Mouse (Mus musculus): ENCODE results near the gene Eef1e1.
"Not testable (repeated sequence)": the region's sequence is repeated elsewhere in the genome, so short reads cannot be mapped to it uniquely, and the experiment has no call there.

Eef1e1 gene

DNA sequence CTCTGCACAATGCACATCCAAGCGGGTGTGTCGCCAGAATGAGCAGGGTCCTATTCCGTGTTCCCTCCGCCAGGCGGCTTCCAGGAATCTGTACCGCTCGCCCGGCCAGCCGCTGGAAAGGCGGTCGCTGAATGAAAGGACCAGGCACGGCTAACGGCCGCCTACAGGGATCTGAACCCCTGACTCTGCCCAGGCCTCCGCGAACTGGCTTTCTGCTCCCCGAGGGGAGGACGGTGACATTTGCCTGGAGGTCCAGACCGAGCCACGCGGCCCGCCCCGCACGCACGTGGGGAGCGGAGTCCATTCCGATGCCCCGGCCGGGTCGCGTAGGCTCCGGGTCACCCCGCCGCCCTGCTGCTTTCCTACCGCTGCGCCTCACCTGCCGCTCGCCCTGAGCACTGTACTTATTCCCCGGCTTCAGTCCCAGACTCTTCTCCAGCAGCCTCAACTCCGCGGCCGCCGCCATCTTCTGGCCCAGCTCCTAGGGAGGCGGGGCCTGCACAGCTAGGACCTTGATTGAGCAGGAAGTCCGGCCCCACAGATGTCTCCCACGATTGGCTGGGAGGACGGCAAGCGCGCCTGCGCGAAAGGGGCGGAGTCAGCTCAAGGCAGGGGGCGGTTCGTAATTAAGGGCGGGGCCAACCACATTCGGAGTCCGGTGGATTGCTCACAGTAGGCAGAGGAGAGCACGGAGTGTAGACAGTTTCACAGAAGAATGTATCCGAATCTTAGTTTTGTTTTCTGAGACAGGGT lies at the start of gene Eef1e1:
Gene Eef1e1, minus strand, starts transcription at position 531 of the 753 bp plus-strand sequence.
- peak; percentile 96 for DNase-seq (ENCODE audit: low read depth, low spot score)

DNA sequence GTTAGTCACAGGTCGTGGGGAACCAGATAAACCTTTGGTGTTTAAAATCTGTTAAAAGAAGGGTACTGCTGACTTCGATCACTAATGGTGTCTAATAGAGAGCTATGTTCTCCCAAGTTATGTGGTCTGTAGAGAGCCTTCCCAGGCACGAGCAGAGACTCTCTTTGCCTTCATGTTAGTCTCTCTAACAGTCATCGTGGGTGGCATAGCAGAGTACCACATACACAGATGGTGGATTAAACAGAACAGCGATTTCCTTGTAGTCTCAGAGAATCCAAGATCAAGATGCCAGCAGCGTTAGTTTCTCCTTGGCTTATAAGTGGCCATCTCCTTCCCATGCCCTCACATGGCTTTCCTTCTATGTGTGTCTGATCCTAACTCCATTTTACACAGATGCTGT lies 32.0 kb upstream of the Eef1e1 start:
- no peak for DNase-seq (ENCODE audit: low read depth, low spot score)

DNA sequence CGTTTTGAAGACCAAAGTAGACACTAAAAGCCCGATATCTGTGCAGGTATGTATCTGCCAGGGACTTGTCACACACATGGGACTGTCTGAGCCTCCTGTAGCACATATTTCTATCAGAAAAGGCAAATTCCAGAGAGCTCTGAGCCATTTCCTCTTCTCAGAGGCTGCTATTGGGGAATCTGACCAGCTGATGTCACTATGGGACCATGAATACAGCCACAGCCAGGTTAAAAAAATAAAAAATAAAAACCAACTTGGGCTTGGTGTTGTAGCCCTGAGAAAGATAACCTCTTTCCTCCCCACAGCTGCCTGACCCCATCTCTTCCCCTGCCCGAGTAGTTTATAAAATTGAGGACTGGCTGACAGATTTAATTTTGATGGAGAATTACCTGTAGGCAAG lies 31.2 kb upstream of the Eef1e1 start:
- DNase-seq (ENCODE audit: low read depth, low spot score), result peak; percentile 41

DNA sequence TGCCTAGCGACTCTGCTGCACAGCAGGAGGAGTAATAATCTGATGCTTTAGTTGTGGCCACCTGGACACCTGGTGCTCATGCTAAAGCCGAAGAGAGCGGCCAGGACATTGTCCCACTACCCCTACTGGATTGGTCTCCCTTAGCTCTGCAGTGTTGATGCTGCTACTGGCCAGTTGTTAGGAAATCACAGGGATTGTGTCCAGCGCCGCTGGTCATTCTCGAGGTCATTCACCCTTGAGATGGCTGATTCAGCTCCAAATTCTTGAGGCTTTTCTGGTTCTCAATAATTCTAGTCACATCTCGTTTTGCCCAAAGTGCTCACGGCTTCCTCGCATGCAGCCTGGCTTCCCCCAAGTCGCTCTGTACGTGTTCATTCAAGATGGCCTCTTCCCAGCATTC lies 29.9 kb upstream of the Eef1e1 start:
- DNase-seq (ENCODE audit: low read depth, low spot score), result no peak

DNA sequence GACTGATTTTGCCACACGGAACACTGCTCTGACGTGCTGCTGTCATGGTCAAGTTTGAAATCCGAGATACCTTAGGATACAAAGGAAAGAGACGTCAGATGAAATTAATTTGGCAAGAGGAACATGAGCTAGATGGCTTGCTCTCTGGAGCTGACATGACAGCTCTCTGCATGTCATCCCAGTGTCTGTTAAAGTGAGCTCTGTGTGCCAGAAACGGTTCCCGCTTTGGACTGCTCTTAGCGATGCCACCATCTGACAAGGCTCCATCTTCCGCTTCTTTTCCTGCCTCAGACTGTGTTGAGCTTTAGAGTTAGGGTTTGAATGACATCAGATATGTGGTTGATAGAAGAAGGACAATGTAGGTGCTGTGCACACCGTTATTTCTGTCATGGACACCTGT lies 13.5 kb upstream of the Eef1e1 start:
- no peak for DNase-seq (ENCODE audit: low read depth, low spot score)

DNA sequence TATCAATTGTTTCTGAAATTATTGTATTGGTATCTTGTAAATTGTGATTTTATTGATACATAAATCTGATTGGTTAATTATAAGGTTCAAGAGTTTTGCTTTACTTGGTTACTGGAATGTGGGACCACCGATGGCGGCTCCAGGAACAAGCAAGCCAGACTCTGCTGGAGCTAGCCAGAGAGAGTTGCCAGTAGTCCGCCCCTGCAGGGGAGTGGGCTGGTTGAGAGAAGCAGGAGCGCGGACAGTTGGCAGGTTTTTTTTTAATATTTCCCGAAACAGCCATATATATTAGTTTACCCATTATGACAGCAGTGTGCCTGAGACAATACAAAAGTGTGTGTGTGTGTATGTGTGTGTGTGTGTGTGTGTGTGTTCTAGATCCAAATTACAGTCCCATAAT lies 12.6 kb upstream of the Eef1e1 start:
- DNase-seq (ENCODE audit: low read depth, low spot score), result not testable (repeated sequence)

DNA sequence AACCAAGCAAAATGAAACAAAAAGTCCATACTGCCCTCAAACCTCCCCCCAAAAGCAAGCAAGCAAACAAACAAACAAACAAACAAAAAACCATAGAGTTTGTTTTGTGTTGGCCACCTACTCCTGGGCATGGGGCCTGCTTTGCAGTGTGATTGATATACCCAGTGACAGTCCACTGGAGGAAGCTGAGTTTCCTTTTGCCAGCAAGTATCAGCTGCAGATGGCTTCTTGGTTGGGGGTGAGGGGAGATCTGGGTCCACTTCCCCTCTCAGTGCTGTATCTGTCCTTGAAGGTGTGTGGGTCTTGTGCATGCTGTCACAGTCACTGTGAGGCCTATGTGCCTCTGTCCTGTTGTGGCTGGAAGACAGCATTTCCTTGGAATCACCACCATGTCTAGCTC lies 11.2 kb upstream of the Eef1e1 start:
- no peak for DNase-seq (ENCODE audit: low read depth, low spot score)

DNA sequence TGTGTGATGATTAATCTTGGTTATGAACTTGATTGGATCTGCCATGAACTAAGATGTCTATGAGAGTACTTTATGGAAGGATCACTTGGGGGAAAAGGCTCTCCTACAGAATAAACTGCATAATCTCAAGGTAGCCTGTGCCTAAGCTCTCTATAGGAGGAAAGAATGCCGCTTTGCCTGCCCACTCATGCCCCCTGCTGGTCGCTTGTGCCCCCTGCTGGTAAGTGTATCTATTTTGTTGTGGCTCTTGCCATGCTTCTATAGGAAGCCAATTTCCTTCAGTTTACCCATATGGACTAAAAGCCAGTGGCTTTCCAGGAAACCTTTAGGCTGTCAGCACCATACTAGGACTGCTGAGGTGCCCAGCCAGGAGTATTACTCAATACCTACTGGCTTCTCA lies 9.7 kb upstream of the Eef1e1 start:
- DNase-seq (ENCODE audit: low read depth, low spot score), result peak; percentile 27

DNA sequence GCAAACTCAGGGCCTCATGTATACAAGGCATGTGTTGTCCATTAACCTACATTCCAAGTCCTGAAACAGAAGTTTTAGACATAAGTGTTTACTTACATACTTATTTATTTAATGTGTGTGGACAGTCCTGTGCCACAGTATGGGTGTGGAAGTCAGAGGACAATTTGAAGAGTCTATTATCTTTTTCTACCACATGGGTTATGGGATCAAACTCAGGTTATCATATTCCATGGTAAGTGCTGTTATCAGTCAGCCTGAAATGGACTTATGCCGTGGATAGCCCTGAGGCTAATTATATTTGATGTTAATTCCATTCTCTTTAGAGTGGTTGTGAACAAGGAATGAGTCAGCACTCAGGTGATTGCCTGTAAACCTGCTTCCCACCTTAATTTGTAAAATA lies 5.9 kb upstream of the Eef1e1 start:
- no peak for DNase-seq (ENCODE audit: low read depth, low spot score)

DNA sequence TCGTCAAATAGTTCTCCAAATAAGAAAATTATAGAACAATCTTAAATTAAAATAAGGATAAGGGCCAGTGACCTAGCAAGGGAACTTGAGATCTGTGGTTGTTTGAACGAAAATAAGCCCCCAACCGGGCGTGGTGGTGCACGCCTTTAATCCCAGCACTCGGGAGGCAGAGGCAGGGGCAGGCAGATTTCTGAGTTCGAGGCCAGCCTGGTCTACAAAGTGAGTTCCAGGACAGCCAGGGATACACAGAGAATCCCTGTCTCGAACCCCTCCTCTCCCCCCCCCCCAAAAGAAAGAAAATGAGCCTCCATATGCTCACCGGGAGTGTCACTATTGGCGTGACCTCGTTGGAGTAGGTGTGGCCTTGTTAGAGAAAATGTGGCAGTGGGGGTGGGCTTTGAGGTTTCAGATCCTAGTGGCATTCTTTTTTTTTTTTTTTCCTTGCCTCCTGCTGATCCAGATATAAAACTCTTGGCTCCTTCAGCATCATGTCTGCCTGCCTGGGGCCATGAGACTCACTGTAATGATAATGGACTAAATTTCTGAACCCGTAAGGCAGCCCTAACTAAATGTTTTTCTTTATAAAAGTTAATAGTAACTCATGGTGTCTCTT lies 772 bp upstream of the Eef1e1 start:
- no peak for DNase-seq (ENCODE audit: low read depth, low spot score)

DNA sequence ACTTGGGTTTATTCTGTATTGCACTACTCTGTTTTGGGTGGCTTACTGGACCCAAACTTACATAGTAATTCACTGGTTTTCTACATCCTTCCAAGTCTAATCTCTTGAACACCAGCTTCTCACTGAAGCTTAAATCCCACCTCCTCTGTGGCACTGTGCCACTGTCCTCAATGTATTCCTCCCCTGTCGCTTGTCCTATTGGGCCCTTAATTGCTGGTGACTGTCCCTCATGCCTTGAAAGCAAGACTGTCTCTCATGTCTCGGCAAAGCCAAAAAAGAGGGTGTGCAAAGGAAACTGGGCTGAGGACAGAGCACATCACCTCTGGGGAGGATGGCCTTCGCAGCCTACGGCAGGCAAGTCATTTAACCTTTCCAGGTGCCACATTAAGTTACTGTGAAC lies 993 bp downstream of the Eef1e1 start:
- no peak for DNase-seq (ENCODE audit: low read depth, low spot score)

DNA sequence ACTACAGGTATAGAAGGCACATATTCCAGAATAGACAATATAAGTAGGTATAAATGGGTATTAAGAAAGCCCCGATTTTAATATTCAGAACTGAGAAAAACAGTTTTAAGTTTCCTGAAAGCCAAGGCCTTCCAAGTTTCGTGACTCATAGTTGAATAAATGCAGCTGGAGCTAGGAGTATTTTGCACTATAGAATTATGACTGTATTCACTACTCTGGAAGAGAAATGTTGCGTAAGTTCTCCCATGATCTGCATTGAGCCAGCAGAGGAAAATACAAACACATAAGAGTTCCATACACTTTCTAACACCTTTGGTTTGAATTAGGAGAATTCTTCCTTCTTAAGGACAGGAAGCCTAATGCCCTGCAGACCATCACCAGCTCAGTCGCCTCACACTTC lies 8.6 kb downstream of the Eef1e1 start:
- no peak for DNase-seq (ENCODE audit: low read depth, low spot score)

DNA sequence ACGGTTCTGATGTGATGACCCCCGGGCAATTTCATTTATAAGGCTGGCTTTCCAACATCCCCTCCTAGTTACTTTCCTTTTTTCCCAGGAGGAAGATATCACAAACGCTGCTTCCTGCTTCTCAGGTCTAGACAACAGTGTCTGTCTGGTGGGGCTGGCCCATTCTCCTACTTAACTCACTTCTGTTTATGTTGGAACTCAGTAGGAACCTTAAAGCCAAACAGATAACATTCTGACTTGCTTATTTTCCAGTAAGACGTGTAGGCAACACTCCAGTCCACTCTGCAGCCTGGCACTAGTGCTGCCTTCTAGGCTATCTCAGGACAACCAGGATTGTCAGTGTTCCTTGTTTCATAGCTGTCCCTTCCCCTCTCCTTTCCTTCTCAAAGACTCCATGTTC lies 9.8 kb downstream of the Eef1e1 start:
- DNase-seq (ENCODE audit: low read depth, low spot score), result no peak

DNA sequence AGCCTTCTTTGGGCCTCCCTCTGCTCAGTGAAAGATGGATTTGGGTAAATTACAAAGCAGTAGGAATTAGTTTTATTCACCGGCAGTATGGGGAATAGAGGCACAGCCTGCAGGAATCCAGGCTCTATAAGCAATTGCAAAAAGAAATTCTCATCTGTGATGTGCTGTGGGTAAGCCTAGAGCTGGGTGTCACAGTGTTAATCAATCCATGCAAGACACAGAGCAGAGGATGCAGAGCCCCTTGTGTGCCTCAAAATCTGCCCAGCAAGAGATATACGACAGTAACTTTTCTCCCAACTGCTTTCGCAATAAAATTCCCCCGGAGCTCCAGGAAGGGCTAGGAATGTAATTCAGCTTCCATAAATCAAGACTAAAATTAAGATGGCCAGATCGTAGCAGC lies 17.4 kb downstream of the Eef1e1 start:
- DNase-seq (ENCODE audit: low read depth, low spot score), result peak; percentile 34

DNA sequence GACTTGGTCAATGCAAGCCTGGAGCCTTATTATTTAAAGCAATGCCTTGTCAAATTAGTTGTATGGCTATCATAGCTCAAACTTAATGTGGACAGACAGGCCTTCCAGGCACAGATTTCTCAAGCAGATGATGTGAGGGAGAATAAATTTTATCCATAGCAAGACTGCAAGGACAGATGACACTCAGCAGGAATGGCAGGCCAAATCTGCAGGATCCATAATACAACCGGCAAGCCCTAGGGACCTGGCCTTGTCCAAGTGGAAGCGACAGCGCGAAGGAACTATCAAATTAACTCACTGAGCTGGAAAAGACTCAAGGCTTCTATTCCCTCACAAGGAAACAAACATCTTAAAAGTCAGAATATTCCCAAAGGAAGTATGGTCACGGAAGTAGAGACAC lies 17.9 kb downstream of the Eef1e1 start:
- DNase-seq (ENCODE audit: low read depth, low spot score), result no peak

DNA sequence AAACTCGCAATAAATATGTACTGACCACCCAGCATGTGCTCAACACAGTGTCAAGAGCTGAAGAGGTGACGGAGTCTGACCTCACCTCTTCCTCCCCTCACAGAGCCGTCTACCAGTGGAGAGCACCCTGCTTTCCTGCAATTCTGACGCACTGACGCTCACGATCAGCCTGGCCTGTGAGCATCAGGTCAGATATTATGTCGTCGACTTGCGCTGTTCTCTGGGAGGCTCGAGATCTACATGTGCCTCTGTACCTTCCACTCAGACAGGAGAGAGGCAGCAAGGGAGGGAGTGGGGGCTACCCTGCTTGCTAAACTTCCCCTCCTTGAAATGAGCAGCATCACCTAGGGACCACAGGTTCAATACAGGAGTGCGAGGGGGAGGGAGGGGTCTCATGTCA lies 20.2 kb downstream of the Eef1e1 start:
- no peak for DNase-seq (ENCODE audit: low read depth, low spot score)

DNA sequence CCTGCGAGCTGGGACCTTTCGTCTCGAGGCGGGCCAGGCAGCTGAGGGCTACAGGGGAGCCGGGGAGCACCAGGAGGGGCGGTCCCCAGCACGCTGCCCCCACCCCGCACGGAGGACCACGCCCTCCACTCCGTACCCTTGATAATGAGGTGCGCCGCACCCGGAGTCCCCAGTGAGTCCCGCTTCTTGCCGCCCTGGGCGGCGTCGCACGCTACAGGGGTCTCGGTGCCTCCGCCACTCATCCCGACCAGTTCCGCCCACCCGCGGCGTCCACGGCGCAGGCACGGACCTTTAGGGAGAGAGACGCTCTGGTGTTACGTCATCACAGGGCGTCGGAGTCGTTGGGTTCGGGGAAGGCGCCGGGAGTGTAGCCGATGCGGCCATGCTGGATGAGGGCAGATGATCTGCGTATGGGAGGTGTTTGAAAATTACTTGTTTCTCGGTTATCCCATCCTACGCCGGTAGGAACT lies 24.0 kb downstream of the Eef1e1 start, which contains the start of gene Bloc1s5:
Gene Bloc1s5, minus strand, starts transcription at position 310 of the 470 bp plus-strand sequence.
- DNase-seq (ENCODE audit: low read depth, low spot score), result peak; percentile 96

DNA sequence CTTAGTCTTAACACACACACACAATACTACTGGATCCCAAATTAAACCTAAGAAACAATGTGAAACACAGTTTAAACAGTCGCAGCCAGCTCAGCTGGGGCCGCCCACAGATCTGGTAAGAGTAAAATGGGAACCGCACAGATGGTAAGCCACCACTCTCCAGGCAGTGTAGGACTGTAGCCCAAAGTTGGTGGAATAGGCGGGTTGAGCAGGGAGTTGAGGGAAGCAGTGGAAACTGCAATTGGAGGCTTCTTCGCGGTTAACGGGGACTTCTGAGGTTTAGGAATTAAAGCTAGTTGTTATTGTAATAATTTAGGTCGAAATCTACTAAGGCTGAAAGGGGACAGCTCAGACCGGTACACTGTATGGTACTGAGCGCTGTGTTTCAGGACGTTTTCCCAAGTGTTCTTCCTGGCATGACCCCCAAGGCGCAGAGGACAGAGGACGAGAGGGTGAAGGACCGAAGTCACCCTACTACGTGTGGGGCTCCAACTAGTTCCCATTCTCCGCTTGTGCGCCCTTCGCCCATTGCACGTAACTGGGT lies 24.5 kb downstream of the Eef1e1 start:
- DNase-seq (ENCODE audit: low read depth, low spot score), result no peak

DNA sequence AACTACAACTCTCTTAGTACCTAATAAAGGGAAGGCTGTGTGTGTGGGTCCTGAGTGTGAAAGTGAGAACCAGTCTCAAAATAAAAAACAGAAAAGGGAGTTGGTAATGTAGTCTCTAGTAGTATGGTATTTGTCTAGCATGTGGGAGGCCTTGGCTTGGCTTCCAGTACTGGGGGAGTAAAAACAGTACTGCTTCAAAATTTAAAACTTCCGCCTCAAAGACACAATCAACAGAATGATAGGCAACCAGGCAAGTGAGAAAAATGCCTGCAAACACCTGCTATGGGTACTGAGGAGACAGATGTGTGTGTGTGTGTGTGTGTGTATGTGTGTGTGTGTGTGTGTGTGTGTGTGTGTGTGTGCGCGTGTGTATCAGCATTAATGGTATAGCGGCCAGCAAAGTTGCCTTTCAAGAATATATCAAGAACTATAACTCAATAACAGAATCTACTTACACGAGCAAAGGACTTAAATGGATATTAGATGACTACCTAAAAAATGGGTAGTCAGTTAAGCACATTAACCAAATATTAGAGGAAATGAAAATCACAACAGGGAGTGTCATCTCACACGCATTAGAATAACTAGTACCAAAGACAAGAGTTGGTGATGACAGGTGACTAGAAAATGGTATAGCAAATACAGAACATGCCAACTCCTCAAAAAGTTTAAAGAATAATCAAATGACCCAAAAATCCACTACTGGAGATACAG lies 25.4 kb downstream of the Eef1e1 start:
- DNase-seq (ENCODE audit: low read depth, low spot score), result no peak

DNA sequence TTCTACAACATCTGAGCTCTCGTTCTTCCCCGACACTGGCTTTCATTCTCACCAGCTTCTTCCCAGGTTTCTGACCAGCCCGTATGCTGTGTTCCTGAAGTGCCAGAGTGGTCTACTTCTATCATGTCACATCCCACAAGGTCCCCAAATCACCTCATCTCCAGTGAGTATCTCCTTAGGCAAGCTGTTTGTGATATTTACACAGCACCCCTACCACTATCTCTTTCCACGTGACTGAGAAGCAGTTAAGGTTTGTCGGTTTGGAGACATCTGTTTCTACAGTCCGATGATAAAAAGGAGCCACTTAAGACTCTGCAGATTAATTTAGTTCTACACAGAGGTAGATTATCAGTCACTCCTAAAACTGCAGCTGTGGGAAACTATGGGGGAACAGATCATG lies 26.3 kb downstream of the Eef1e1 start:
- no peak for DNase-seq (ENCODE audit: low read depth, low spot score)

DNA sequence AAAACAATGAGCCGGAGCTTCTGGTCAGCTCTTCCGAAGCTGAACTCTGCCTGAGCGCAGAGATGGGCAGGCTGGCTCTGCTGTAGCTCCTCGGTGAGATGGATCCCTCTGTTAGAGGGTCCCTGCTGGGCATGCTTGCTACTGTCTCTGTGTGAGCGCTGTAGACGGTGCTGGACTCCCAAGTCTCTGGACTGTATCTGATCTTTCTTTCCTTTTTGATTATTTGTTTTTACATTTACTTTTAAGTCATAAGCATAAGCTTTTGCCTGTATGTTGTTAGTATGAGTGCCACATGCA lies 32.7 kb downstream of the Eef1e1 start:
- no peak for DNase-seq (ENCODE audit: low read depth, low spot score)

DNA sequence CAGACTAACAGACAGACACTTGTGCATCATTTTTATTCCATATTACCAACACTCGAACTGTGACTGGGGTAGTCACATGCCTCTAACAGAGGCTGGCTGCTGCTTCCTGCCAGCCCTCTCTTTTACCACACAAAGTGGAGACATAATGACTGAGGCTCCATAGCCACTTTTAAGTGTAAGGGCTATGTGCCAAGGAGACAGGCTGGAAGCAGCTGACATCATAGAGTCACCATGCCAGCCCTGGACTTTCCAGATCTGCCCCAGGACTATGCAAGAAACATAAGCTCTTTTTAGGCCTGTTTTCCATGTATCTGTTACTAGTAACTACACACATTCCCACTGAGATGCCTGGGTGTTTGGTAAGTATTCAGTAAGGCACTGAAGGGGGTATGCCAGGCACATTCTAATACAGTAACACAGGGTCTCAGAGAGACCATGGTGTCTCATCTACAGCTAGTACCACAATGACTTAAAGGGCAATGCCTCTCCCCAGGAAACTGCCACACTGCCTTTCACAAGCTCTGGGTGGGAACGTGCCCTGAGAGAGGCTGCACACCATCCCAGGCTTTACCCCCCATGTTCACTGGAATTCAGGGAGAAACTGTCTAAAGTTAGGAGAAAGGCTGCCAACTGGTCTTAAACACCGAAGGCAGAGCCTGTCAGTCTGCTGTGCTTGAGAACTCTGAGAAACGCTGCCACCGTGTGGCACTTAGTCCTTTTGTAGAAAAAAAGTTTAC lies 33.2 kb downstream of the Eef1e1 start:
- no peak for DNase-seq (ENCODE audit: low read depth, low spot score)

Data from mesoderm, embryonic 11.5 days (tissue).